Mouse (Mus musculus) heart, adult 11 months (tissue): ENCODE measurements around the gene Sf1.

ENCODE experiments used
- DNase-seq: peaks from one replicate; pipeline ENCODE4 v3.0.0; 2022

The Sf1 gene

GRCm38 (mm10) chr19:6341453-6342077 is 21.9 kb upstream of the Sf1 start:
- DNase-seq, result peak; percentile 96

- peak; percentile 97 for DNase-seq
Measured at GRCm38 (mm10) chr19:6342276-6342933, 21.1 kb upstream of the Sf1 start.

GRCm38 (mm10) chr19:6343066-6343925 is 20.2 kb upstream of the Sf1 start:
- DNase-seq, result peak; percentile 95

GRCm38 (mm10) chr19:6343996-6344395 is 19.5 kb upstream of the Sf1 start:
- DNase-seq, result peak; percentile 95

GRCm38 (mm10) chr19:6346023-6346422 is 17.5 kb upstream of the Sf1 start:
- DNase-seq, result peak; percentile 91

GRCm38 (mm10) chr19:6346661-6347060 is 16.8 kb upstream of the Sf1 start:
- peak; percentile 96 for DNase-seq

- DNase-seq, result peak; percentile 83
Measured at GRCm38 (mm10) chr19:6347615-6348014, 15.9 kb upstream of the Sf1 start.

- peak; percentile 90 for DNase-seq
Measured at GRCm38 (mm10) chr19:6348717-6349116, 14.8 kb upstream of the Sf1 start.

GRCm38 (mm10) chr19:6349215-6349983 is 14.1 kb upstream of the Sf1 start:
- peak; percentile 97 for DNase-seq

GRCm38 (mm10) chr19:6351431-6352106 is 11.9 kb upstream of the Sf1 start:
- DNase-seq, result peak; percentile 90

GRCm38 (mm10) chr19:6352107-6352505 is 11.4 kb upstream of the Sf1 start:
- DNase-seq, result no peak

- peak; percentile 91 for DNase-seq
Measured at GRCm38 (mm10) chr19:6354030-6354429, 9.5 kb upstream of the Sf1 start.

GRCm38 (mm10) chr19:6361291-6361690 is 2.2 kb upstream of the Sf1 start:
- DNase-seq, result peak; percentile 90

GRCm38 (mm10) chr19:6363091-6363410 is 439 bp upstream of the Sf1 start:
- DNase-seq, result no peak

GRCm38 (mm10) chr19:6364317-6364725 is 831 bp downstream of the Sf1 start:
- peak; percentile 99 for DNase-seq

- DNase-seq, result no peak
Measured at GRCm38 (mm10) chr19:6364842-6365241, 1.4 kb downstream of the Sf1 start.

GRCm38 (mm10) chr19:6370175-6370574 is 6.7 kb downstream of the Sf1 start:
- DNase-seq, result no peak

GRCm38 (mm10) chr19:6372433-6372832 is 8.9 kb downstream of the Sf1 start:
- DNase-seq, result no peak

- peak; percentile 95 for DNase-seq
Measured at GRCm38 (mm10) chr19:6373539-6374400, 10.3 kb downstream of the Sf1 start.

- DNase-seq, result peak; percentile 94
Measured at GRCm38 (mm10) chr19:6374571-6374970, 11.1 kb downstream of the Sf1 start.
